Mouse (Mus musculus) erythroblast, embryonic 14.5 days (primary cell): ENCODE data around the gene Nop2. TPM values are rescaled to one million over a fixed set of nuclear protein-coding genes. Genes with fewer than 3 reads are reported as not detected.

Experiments
- H3K27me3 ChIP-seq: 2 replicates; pipeline ENCODE4 v1.6.1; 2012; ENCODE audit warnings: inconsistent platforms; ENCODE audit not compliant: control insufficient read depth
- H3K36me3 ChIP-seq: 2 replicates; pipeline ENCODE4 v1.6.1; 2012; ENCODE audit warnings: mild to moderate bottlenecking, inconsistent platforms; ENCODE audit not compliant: control insufficient read depth
- H3K4me1 ChIP-seq: 2 replicates; pipeline ENCODE4 v1.6.1; 2012; ENCODE audit warnings: inconsistent platforms; ENCODE audit not compliant: control insufficient read depth
- H3K4me3 ChIP-seq: replicated peaks from 2 replicates; pipeline ENCODE3; 2012; ENCODE audit warnings: moderate library complexity, mild to moderate bottlenecking, inconsistent platforms
- H3K9me3 ChIP-seq: 2 replicates; pipeline ENCODE4 v1.6.1; 2012; ENCODE audit warnings: low read length, inconsistent platforms, mixed read lengths; ENCODE audit not compliant: control insufficient read depth
- GATA1 ChIP-seq: IDR thresholded peaks from 2 replicates; pipeline ENCODE4 v1.6.1; 2012; ENCODE audit warnings: low read length, inconsistent platforms, mixed read lengths
- TAL1 ChIP-seq: IDR thresholded peaks from 3 replicates; pipeline ENCODE4 v1.6.1; 2012; ENCODE audit warnings: low read length, inconsistent platforms, mixed read lengths
- polyA plus RNA-seq: library from polyadenylated mRNA; stranded (reverse); fragments of >175 nt; gene quantifications from 2 replicates; pipeline ENCODE4 v1.2.3, GENCODE M21; 2012

The Nop2 gene
- polyA plus RNA-seq, 1 experiment, result 0.78 TPM

DNA sequence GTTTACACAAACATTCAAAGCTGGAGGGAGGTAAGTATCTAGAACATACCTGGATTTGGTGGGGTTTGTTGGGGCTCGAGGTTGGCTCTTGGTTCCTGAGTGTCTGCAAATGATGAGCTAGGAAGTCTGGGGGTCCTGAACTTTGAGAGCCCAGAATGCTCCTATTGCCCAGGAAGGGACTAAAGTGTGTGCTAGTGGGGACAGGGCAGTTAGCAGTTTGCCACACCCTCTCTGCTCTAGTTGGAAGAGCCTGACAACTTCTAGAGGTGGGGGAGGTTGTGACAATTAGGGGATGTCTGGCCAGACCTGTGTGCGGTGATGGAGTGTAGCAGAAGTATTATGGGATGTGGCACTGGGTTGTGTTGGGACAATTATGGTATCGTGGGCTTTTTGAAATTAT is 36.9 kb upstream of the Nop2 start:
- TF ChIP-seq TAL1, result no peak
- TF ChIP-seq GATA1, result no peak
- peaks cover 22% of the 10 kb centered on the region for H3K36me3 ChIP-seq
- peaks cover 76% of the 10 kb centered on the region for H3K4me1 ChIP-seq
- no peaks in the 10 kb centered on the region for H3K27me3 ChIP-seq
- H3K4me3 ChIP-seq, result no peak overlapping the region
- H3K9me3 ChIP-seq, result no peaks in the 10 kb centered on the region

DNA sequence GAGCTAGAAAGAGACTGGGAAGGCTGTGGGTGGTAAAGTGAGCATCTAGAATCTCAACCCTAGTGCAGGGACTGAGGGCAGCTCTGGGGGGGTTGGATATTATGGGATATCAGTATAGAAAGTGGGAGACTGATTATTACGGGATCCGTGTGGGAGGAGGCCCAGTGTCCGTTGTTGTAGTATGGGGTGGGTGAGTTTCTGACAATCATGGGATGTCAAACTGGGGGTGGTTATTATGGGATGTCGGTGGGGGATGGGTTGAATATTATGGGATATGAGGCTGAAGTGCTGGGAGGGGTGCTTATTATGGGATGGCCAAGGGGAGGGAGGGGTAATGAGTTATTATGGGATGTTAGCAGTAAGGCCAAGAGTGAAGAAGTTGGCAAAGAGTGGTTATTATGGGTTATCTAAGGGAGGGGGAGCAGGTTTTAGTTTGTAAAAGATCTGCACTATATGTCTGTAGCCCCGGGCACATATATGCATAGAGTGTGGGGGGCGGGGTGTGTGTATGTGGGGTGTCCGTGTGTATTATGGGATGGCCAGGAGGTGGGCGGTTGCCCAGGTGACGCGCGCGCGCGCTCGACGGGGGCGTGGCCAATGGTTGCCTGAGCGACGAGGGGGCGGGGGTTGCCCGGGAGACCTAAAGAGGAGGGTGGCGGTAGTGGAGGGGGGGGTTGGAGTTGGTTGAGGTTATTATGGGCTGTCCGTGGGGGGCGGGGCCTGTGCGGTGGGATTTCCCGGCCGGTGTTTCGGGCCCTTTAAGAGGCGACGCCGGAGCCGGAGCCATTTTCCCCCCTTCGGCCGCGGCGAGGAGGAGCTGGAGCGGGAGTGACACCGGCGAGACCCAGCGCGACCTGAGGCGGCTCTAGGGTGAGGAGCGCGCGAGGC is 36.1 kb upstream of the Nop2 start, which contains the start of gene Chd4:
Gene Chd4 (plus strand): TSS at position 591 of the 888 bp plus-strand sequence.
- Histone ChIP-seq H3K4me3 (peak within 1 kb of the TSS; percentile 96), H3K4me1 (peaks cover 75% of the 10 kb centered on the region), H3K27me3 (no peaks in the 10 kb centered on the region), H3K9me3 (no peaks in the 10 kb centered on the region), H3K36me3 (peaks cover 30% of the 10 kb centered on the region)
- no peak for TF ChIP-seq TAL1
- no peak for TF ChIP-seq GATA1

- no peak for TF ChIP-seq GATA1
- TF ChIP-seq TAL1, result no peak
- Histone ChIP-seq H3K9me3 (no peaks in the 10 kb centered on the region), H3K4me1 (peaks cover 73% of the 10 kb centered on the region), H3K27me3 (no peaks in the 10 kb centered on the region), H3K36me3 (peaks cover 36% of the 10 kb centered on the region), H3K4me3 (peak overlapping the region; percentile 96)
These were observed 35.5 kb upstream of the Nop2 start for GRCm38 (mm10) chr6:125096279-125096596.

DNA sequence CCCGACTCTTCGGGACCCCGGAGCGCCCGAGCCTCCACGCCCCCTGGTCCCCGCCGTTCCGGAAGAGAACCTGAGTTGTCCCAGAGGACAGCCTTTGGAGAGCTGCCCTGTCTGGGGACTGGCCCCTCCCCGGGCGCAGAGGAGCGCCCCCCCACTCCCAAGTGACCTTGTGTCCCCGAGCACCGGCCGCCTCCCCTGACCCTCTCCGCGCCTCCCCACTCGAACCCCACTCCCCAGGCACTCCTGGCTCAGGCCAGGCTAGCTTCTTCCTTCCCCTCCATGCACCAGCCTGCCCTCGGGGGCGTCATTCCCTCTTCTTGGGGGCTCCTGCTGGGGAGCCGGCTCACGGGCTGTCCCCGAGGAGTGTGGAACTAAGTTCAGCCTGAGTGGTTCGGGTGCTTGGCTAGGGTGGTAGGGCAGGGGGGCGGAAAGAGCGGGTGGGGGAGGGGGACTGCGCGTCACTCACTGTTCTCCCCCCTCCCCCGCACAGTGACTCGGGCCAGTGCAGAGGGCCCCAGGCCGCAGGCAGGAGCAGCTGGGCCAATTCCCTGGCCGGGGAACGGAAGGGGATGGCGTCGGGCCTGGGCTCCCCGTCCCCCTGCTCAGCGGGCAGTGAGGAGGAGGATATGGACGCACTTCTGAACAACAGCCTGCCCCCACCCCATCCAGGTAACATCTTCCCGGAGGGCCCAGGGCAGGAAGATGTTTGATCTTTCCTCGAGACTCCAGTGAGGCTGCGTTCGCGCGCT is 34.9 kb upstream of the Nop2 start:
- peaks cover 41% of the 10 kb centered on the region for H3K36me3 ChIP-seq
- TF ChIP-seq TAL1, result no peak
- no peak for TF ChIP-seq GATA1
- H3K9me3 ChIP-seq, result no peaks in the 10 kb centered on the region
- H3K4me3 ChIP-seq, result peak overlapping the region; percentile 96
- peaks cover 77% of the 10 kb centered on the region for H3K4me1 ChIP-seq
- H3K27me3 ChIP-seq, result no peaks in the 10 kb centered on the region

GRCm38 (mm10) chr6:125097346-125097689 is 34.4 kb upstream of the Nop2 start:
- Histone ChIP-seq H3K4me1 (peaks cover 80% of the 10 kb centered on the region), H3K36me3 (peaks cover 47% of the 10 kb centered on the region), H3K4me3 (peak overlapping the region; percentile 96), H3K27me3 (no peaks in the 10 kb centered on the region), H3K9me3 (no peaks in the 10 kb centered on the region)
- TF ChIP-seq GATA1, result no peak
- no peak for TF ChIP-seq TAL1

- peaks cover 82% of the 10 kb centered on the region for H3K4me1 ChIP-seq
- H3K9me3 ChIP-seq, result no peaks in the 10 kb centered on the region
- no peaks in the 10 kb centered on the region for H3K27me3 ChIP-seq
- H3K4me3 ChIP-seq, result peak overlapping the region; percentile 96
- H3K36me3 ChIP-seq, result peaks cover 53% of the 10 kb centered on the region
- TF ChIP-seq GATA1 (no peak), TAL1 (no peak)
These were observed 33.8 kb upstream of the Nop2 start for GRCm38 (mm10) chr6:125097951-125098350.

GRCm38 (mm10) chr6:125098513-125098912 is 33.2 kb upstream of the Nop2 start:
- Histone ChIP-seq H3K4me1 (peaks cover 84% of the 10 kb centered on the region), H3K27me3 (no peaks in the 10 kb centered on the region), H3K36me3 (peaks cover 57% of the 10 kb centered on the region), H3K9me3 (no peaks in the 10 kb centered on the region), H3K4me3 (peak overlapping the region; percentile 96)
- no peak for TF ChIP-seq GATA1
- TF ChIP-seq TAL1, result no peak

DNA sequence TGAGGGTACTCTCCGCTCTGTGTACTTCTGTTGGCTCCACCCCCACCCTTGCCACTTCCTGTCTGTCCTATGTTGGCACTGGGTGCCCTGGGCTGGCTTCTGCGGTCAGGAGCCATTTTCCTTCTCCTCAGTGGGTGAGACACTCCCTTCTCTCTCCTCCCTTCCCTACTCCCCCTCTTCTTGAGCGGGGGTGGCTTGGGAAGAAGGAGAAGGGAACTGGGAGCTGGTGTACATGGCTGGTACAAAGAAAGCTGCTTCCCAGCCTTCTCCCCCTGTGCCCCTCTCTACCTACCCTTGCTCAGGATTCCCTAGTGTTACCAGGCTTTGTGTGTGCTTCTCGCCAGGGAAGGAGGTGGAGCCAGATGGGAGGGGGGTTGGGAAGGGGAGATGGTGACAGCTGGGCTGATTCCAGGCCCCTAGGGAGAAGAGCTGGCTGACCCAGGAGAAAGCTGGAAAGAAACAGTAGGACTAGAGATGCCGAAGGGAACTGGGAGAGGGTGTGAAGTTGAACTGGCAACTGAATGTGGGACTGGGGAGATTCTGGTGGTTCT is 32.2 kb upstream of the Nop2 start:
- peaks cover 62% of the 10 kb centered on the region for H3K36me3 ChIP-seq
- H3K9me3 ChIP-seq, result no peaks in the 10 kb centered on the region
- no peaks in the 10 kb centered on the region for H3K27me3 ChIP-seq
- TF ChIP-seq GATA1, result no peak
- no peak for TF ChIP-seq TAL1
- peaks cover 89% of the 10 kb centered on the region for H3K4me1 ChIP-seq
- H3K4me3 ChIP-seq, result no peak overlapping the region

- peaks cover 82% of the 10 kb centered on the region for H3K36me3 ChIP-seq
- no peaks in the 10 kb centered on the region for H3K9me3 ChIP-seq
- H3K27me3 ChIP-seq, result no peaks in the 10 kb centered on the region
- peaks cover 82% of the 10 kb centered on the region for H3K4me1 ChIP-seq
- H3K4me3 ChIP-seq, result no peak overlapping the region
- no peak for TF ChIP-seq TAL1
These were observed 30.3 kb upstream of the Nop2 start for GRCm38 (mm10) chr6:125101444-125101843.
